Mouse (Mus musculus): Measurements from ENCODE around the gene Pacsin2. TPM values are rescaled to one million over a fixed set of nuclear protein-coding genes. Genes with fewer than 3 reads are reported as not detected.
A peak's percentile ranks its signal among the peaks of the same experiment; 100 is the strongest.

Pacsin2 gene
- polyA plus RNA-seq, 1 experiment from 2014 or later, result 63.8 TPM

DNA sequence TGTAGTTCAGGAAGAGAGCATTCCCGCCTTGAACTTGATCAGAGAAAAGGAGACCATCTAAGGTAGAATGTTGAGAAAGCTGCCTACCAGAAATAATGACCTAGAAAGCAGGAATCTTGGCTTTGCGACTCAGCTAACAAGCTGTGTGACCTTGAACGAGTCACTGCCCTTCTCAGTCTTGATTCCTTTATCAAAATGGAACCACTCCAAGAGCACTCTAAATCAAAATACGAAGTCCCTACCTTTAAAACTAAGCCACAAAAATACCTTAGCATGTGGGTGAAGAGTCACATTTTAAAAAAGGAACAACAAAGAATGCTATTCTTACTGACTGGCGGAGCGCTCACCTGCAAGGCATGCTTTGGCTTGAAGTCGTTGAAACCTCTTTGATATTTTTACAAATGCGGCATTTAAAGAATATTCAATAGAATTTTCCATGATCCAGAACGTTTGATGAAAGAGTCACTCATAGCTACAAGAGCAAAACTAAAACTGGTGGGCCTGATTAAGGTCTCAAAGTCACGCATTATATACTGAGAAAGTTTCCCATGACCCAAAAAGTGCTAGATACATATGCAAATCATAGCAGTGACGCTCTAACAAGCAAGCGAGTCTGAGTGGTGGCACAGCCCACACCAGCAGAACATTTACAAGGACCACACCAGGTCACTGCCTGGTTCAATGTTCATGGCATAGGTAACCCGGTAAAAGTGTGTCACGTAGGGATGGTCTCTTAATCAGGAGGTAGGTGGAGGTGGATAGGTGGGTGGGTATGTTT, 33.2 kb downstream of the Pacsin2 start:
- H3K27ac ChIP-seq (ENCODE audit: low read depth), result peak overlapping the region; percentile 82; the same call in 1 of the 2 replicates
- no peak for ATAC-seq (ENCODE audit: insufficient read depth)
- no peak for TF ChIP-seq CTCF (IDR thresholded peaks at IDR 0.05; ENCODE audit: low read depth)

GRCm38 (mm10) chr15:83430419-83430818, 34.0 kb downstream of the Pacsin2 start:
- no peak overlapping the region for H3K27ac ChIP-seq (ENCODE audit: low read depth)
- H3K4me3 ChIP-seq (ENCODE audit: low read depth, low read length), result no peak overlapping the region
- H3K4me1 ChIP-seq (ENCODE audit: insufficient read depth), result peaks cover 15% of the 10 kb centered on the region
- H3K9me3 ChIP-seq (ENCODE audit: low read depth, low read length), result no peaks in the 10 kb centered on the region
- 72% methylated on average over 7 of the region's 7 CpGs for WGBS
- no peak overlapping the region for H3K4me2 ChIP-seq
- H3K9ac ChIP-seq, result no peak overlapping the region
- no peak for ATAC-seq (ENCODE audit: insufficient read depth)
- H3K36me3 ChIP-seq (ENCODE audit: insufficient read depth), result no peaks in the 10 kb centered on the region
- TF ChIP-seq CTCF (IDR thresholded peaks at IDR 0.05; ENCODE audit: low read depth), result no peak
- H3K27me3 ChIP-seq (ENCODE audit: insufficient read depth, low read length), result no peaks in the 10 kb centered on the region
- DNase-seq, result no peak

More for the DNA sequence above, 33.2 kb downstream of the Pacsin2 start:
- Histone ChIP-seq H3K4me2 (peak overlapping the region; percentile 45; the same call in 1 of the 2 replicates), H3K4me1 (ENCODE audit: insufficient read depth) (peaks cover 15% of the 10 kb centered on the region), H3K9ac (no peak overlapping the region), H3K4me3 (ENCODE audit: low read depth, low read length) (no peak overlapping the region), H3K9me3 (ENCODE audit: low read depth, low read length) (no peaks in the 10 kb centered on the region), H3K36me3 (ENCODE audit: insufficient read depth) (no peaks in the 10 kb centered on the region), H3K27me3 (ENCODE audit: insufficient read depth, low read length) (no peaks in the 10 kb centered on the region)
- 81% methylated on average over 14 of the region's 14 CpGs for WGBS
- DNase-seq, result no peak

DNA sequence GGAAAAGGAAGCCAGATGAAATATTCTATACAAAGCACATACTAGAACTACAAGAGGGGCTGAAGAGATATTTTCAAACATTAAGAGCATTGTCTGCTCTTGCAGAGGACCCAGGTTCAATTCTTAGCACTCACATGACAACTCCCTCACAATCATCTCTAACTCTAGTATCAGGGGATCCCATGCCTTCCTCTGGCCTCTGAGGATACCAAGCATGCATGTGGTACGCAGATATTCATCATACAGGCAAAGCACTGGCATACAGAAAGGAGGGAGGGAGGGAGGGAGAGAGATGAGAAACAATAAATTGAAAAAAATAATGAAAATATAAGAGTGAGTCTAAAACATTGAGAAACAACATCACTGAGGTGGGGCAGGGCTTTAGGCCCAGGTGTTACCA, 35.8 kb downstream of the Pacsin2 start:
- no peak overlapping the region for H3K4me3 ChIP-seq (ENCODE audit: low read depth, low read length)
- no peak for ATAC-seq (ENCODE audit: insufficient read depth)
- no peak overlapping the region for H3K27ac ChIP-seq (ENCODE audit: low read depth)
- no peak overlapping the region for H3K9ac ChIP-seq
- no peaks in the 10 kb centered on the region for H3K36me3 ChIP-seq (ENCODE audit: insufficient read depth)
- DNase-seq, result no peak
- TF ChIP-seq CTCF (IDR thresholded peaks at IDR 0.05; ENCODE audit: low read depth), result no peak
- 90% methylated on average over 1 of the region's 1 CpGs for WGBS
- no peaks in the 10 kb centered on the region for H3K27me3 ChIP-seq (ENCODE audit: insufficient read depth, low read length)
- H3K4me1 ChIP-seq (ENCODE audit: insufficient read depth), result peaks cover 12% of the 10 kb centered on the region
- H3K9me3 ChIP-seq (ENCODE audit: low read depth, low read length), result no peaks in the 10 kb centered on the region
- no peak overlapping the region for H3K4me2 ChIP-seq

DNA sequence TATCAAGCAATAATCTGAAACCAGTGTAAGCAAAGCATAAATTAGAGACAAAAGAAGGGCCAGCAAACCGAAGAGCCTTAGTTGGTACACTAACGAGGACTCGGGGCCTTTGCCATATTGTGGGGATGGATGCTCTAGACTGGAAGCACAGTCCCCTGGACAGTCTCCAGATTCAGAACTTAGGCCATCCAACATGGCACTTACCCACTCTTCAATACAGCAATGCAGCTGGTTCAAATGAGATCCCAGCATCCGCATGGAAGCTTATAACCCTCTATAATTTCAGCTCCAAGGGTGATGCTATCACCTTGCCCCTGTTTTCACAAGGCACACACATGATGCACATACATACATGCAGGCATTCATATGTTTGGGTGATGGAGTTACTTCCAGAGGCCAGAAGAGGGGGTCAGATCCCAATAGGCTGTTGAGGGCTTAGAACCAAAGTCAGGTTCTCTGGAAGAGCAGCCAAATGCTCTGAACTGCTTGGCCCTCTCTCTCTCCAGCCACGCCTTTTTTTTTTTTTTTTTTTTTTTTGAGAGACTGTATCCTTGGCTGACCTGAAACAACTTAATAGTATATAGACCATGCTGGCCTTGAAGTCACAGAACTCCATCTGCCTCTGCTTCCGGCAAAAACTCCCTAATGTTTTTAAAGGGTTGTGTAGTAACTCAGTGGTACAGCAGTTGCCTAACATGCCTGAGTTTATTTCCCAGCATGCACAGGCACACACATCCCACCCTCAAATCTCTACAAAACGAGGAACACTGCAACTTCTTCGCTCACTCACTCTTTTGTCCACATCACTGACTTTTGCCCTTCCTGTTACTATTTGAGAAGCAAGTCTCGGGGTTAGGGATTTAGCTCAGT, 36.9 kb downstream of the Pacsin2 start:
- Histone ChIP-seq H3K4me2 (no peak overlapping the region), H3K9ac (no peak overlapping the region), H3K9me3 (ENCODE audit: low read depth, low read length) (no peaks in the 10 kb centered on the region), H3K36me3 (ENCODE audit: insufficient read depth) (no peaks in the 10 kb centered on the region), H3K4me1 (ENCODE audit: insufficient read depth) (0 out of 2 replicates have a peak, but pooled peaks cover 4% of the 10 kb centered on the region), H3K27me3 (ENCODE audit: insufficient read depth, low read length) (no peaks in the 10 kb centered on the region), H3K27ac (ENCODE audit: low read depth) (peak overlapping the region; percentile 12; the same call in 1 of the 2 replicates), H3K4me3 (ENCODE audit: low read depth, low read length) (no peak overlapping the region)
- TF ChIP-seq CTCF (IDR thresholded peaks at IDR 0.05; ENCODE audit: low read depth), result 0 out of 2 replicates have a peak, but pooled peaks have one; percentile 9
- 67% methylated on average over 9 of the region's 9 CpGs for WGBS
- ATAC-seq (ENCODE audit: insufficient read depth), result no peak
- DNase-seq, result no peak

DNA sequence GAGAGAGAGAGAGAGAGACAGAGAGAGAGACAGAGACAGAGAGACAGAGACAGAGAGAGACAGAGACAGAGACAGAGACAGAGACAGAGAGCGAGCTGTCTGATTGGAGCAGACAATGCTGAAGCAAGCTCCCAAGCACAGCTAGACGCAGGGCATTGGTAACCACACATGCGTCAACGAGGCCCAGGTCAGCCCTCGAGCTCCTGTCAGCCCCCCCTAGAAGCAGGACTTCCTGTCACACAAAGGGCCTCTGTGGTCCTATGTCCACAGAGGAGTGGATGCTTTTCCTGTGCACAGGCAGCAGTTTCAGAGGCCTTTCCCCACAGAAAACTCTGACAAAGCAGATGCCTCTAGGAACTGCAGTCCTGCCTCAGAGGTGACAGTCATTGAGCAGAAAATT, 38.6 kb downstream of the Pacsin2 start:
- Histone ChIP-seq H3K9me3 (ENCODE audit: low read depth, low read length) (no peaks in the 10 kb centered on the region), H3K27me3 (ENCODE audit: insufficient read depth, low read length) (no peaks in the 10 kb centered on the region), H3K9ac (no peak overlapping the region), H3K27ac (ENCODE audit: low read depth) (peak overlapping the region; percentile 71), H3K4me2 (no peak overlapping the region), H3K4me3 (ENCODE audit: low read depth, low read length) (no peak overlapping the region), H3K36me3 (ENCODE audit: insufficient read depth) (no peaks in the 10 kb centered on the region), H3K4me1 (ENCODE audit: insufficient read depth) (no peaks in the 10 kb centered on the region)
- TF ChIP-seq CTCF (IDR thresholded peaks at IDR 0.05; ENCODE audit: low read depth), result no peak
- 33% methylated on average over 5 of the region's 5 CpGs for WGBS
- DNase-seq (peak; percentile 57), ATAC-seq (ENCODE audit: insufficient read depth) (no peak)

DNA sequence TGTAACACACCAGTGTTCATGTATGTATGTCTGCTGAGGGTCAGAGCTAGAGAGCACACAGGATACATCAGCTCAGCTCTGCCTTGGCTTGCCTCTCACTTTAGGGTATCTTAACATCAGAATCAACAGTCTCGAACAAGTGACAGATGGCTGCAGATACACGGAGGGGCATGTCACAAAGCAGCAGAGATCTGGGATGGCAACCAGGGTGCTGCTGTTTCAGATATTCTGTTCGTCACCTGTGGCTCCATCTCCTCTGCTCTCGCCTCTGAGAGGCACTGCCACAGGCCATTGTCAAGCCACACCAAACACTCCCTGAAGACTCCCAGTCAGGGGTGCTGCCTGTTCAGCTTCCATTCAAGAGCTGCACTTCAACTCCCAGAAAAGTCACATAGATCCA, 39.1 kb downstream of the Pacsin2 start:
- no peak for TF ChIP-seq CTCF (IDR thresholded peaks at IDR 0.05; ENCODE audit: low read depth)
- ATAC-seq (ENCODE audit: insufficient read depth) (no peak), DNase-seq (no peak)
- H3K36me3 ChIP-seq (ENCODE audit: insufficient read depth), result no peaks in the 10 kb centered on the region
- peak overlapping the region; percentile 71; the same call in 1 of the 2 replicates for H3K27ac ChIP-seq (ENCODE audit: low read depth)
- no peaks in the 10 kb centered on the region for H3K27me3 ChIP-seq (ENCODE audit: insufficient read depth, low read length)
- no peaks in the 10 kb centered on the region for H3K4me1 ChIP-seq (ENCODE audit: insufficient read depth)
- 61% methylated on average over 4 of the region's 4 CpGs for WGBS
- H3K9ac ChIP-seq, result no peak overlapping the region
- no peak overlapping the region for H3K4me3 ChIP-seq (ENCODE audit: low read depth, low read length)
- no peaks in the 10 kb centered on the region for H3K9me3 ChIP-seq (ENCODE audit: low read depth, low read length)
- H3K4me2 ChIP-seq, result no peak overlapping the region
